Mouse (Mus musculus): ENCODE data around the gene Nt5c2. TPM values are rescaled to one million over a fixed set of nuclear protein-coding genes. Genes with fewer than 3 reads are reported as not detected.

The Nt5c2 gene
- polyA plus RNA-seq, 2 experiments, result 32.9 to 67.1 TPM

DNA sequence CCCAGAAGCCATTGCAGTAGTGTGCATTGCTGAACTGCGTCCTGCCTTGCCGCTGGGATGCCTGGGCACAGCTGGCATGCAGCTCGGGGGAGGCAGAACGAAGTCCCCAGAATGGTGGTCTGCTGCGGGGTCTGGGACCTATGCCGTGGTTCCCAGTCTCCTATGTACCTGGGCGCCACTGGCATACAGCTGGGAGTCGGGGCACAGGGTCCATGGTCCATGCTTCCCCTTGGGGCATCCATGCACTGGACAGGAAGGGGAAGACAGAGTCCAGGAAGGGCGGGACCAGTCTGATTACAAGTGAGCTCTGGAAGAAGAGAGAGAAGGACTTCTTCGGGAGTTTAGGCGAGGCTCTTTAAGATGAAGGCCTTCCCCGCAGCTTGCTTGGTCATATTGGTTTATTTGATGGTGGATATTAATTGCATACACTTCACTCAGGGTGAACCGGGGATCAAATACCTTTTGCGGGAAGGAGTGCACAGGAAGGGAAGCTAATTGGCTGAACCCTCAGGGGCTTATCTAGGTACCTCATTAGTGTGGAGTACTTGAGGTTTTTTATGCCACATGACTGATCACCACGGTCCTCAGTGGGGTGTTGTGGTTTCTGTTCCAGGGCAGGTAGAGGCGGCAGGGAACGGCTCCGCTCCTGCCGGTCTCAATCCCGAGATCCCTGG, 25.3 kb downstream of the Nt5c2 start:
- Histone ChIP-seq H3K36me3 (ENCODE audit: control insufficient read depth, insufficient read depth, low read length) (no peaks in the 10 kb centered on the region), H3K4me1 (ENCODE audit: control insufficient read depth, insufficient read depth, low read length) (no peaks in the 10 kb centered on the region), H3K27ac (replicated peaks; ENCODE audit: low read depth, low read length) (no peak overlapping the region), H3K4me3 (replicated peaks; ENCODE audit: low read length) (no peak overlapping the region), H3K9ac (ENCODE audit: low read depth, low read length, severe bottlenecking) (no peak overlapping the region), H3K4me2 (replicated peaks; ENCODE audit: low read depth, low read length, severe bottlenecking) (no peak overlapping the region), H3K9me3 (ENCODE audit: control insufficient read depth, low read length) (no peaks in the 10 kb centered on the region), H3K27me3 (ENCODE audit: control insufficient read depth, insufficient read depth, low read length) (no peaks in the 10 kb centered on the region)
- ATAC-seq (ENCODE audit: low FRiP score, low read depth), result no peak
- DNase-seq (ENCODE audit: low spot score), result no peak
- no peak for TF ChIP-seq POLR2A (IDR thresholded peaks at IDR 0.05; ENCODE audit: borderline replicate concordance, extremely low read depth, insufficient read depth, insufficient read length)
- WGBS, result 59% methylated on average over 20 of the region's 20 CpGs

DNA sequence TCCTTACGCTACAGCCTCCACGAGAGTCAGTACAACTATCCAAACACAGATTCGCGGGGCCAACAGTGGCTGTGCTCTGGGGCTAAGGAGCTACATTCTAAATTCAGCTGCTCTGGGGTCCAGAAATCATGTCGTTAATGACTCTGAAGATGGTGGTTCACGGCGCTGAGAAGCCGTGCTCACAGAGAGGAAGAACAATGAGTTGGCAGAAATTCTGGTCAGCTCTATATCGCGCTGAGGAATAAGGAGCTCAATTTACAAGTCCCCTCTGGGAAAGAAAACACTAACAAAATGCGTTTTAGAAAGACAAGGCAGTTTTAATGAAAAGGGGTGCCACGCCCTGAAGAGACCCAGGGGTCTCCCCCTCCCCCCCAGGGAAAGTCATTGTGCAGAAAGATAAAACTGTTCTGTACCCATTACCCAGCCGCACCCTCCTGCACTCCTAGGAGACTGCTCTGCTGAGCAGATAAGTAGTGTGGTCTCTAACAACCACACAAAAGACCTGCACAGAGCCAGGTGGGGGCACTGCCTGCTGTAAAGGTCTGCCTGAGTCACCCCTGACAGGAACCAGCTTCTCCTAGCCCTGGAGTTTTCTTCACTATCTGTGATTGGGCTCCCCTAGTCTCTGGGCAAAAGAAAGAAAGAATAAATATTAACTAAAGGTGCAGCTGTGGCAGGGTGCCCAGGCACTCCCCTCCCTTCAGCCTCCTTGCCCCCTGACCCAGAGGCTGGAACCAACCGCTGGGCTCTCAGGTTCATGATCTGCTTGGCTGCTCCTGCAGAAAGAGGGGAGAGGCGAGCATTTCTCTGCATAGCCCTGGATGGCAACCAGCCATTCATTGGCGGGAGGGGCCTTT, 26.5 kb downstream of the Nt5c2 start:
- Histone ChIP-seq H3K4me3 (replicated peaks; ENCODE audit: low read length) (no peak overlapping the region), H3K4me2 (replicated peaks; ENCODE audit: low read depth, low read length, severe bottlenecking) (no peak overlapping the region), H3K27me3 (ENCODE audit: control insufficient read depth, insufficient read depth, low read length) (no peaks in the 10 kb centered on the region), H3K36me3 (ENCODE audit: control insufficient read depth, insufficient read depth, low read length) (no peaks in the 10 kb centered on the region), H3K9me3 (ENCODE audit: control insufficient read depth, low read length) (no peaks in the 10 kb centered on the region), H3K27ac (replicated peaks; ENCODE audit: low read depth, low read length) (no peak overlapping the region), H3K9ac (ENCODE audit: low read depth, low read length, severe bottlenecking) (no peak overlapping the region), H3K4me1 (ENCODE audit: control insufficient read depth, insufficient read depth, low read length) (peaks cover 3% of the 10 kb centered on the region; the same call in 1 of the 2 replicates)
- WGBS, result 59% methylated on average over 16 of the region's 16 CpGs
- no peak for TF ChIP-seq POLR2A (IDR thresholded peaks at IDR 0.05; ENCODE audit: borderline replicate concordance, extremely low read depth, insufficient read depth, insufficient read length)
- ATAC-seq (ENCODE audit: low FRiP score, low read depth) (no peak), DNase-seq (ENCODE audit: low spot score) (no peak)

DNA sequence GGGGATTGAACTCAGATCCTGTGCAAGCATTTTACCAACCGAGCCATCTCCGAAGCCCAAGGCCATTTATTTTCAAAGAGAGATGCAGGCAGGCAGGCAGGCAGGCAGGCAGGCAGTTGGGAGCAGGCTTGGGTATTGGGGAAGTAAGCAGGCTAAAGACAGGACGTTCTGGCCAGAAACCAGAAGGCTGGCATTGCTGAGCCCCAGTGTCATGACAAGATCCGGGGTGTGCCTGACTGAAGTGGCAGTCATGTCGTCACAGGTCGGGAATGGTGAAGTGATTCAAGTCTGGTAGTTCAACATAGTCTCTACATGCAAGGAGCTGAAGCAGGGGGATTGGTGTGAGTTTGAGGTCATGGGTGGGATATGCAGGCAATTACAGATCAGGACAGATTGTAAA, 27.3 kb downstream of the Nt5c2 start:
- ATAC-seq (ENCODE audit: low FRiP score, low read depth) (no peak), DNase-seq (ENCODE audit: low spot score) (no peak)
- no peak overlapping the region for H3K4me3 ChIP-seq (replicated peaks; ENCODE audit: low read length)
- no peaks in the 10 kb centered on the region for H3K27me3 ChIP-seq (ENCODE audit: control insufficient read depth, insufficient read depth, low read length)
- no peaks in the 10 kb centered on the region for H3K36me3 ChIP-seq (ENCODE audit: control insufficient read depth, insufficient read depth, low read length)
- H3K9me3 ChIP-seq (ENCODE audit: control insufficient read depth, low read length), result no peaks in the 10 kb centered on the region
- peaks cover 5% of the 10 kb centered on the region; the same call in 1 of the 2 replicates for H3K4me1 ChIP-seq (ENCODE audit: control insufficient read depth, insufficient read depth, low read length)
- no peak overlapping the region for H3K9ac ChIP-seq (ENCODE audit: low read depth, low read length, severe bottlenecking)
- no peak for TF ChIP-seq POLR2A (IDR thresholded peaks at IDR 0.05; ENCODE audit: borderline replicate concordance, extremely low read depth, insufficient read depth, insufficient read length)
- H3K27ac ChIP-seq (replicated peaks; ENCODE audit: low read depth, low read length), result no peak overlapping the region
- WGBS, result 73% methylated on average over 6 of the region's 6 CpGs
- H3K4me2 ChIP-seq (replicated peaks; ENCODE audit: low read depth, low read length, severe bottlenecking), result no peak overlapping the region

DNA sequence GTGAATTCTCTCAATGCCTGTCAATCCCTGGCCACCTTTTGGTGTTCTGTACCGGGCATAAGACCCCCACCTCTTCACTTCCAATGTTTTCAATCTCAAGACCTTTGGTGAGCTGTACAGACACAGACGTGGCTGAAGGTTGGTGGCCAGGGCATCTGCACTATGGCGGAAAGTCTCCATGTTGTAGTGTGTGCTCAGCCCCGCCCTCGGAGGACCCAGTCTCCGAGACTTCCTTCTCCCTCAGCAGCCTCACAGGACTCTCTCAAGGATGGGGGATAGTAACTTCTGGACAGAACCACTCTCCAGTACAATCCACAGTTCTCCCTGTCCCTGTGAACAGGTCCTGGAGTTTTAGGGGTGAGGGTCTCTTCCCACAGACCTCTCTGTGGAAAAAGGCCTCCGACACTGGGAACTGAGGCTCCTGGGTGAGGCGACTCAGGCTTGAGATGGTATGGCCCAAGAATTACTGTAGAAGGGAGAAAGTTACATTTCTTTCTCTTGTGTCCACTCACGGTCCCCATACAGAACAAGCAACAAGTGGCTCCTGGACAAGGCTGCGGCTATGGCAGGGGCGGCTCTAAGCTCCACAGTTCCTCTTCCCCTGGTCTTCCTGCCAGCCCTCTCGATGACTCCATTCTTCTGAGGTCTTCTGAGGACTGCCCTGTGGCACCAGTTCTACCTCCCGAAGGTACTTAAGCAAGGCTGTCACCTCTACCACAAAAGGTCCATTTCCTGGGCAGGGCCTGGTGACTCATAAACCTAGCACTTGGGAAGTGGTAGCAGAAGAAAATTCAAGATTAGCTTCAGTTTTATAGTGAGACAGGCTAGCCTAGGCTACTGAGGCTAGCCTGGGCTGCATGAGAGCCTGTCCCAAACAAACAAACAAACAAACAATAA, 30.0 kb downstream of the Nt5c2 start:
- Histone ChIP-seq H3K4me1 (ENCODE audit: control insufficient read depth, insufficient read depth, low read length) (peaks cover 5% of the 10 kb centered on the region; the same call in 1 of the 2 replicates), H3K27ac (replicated peaks; ENCODE audit: low read depth, low read length) (no peak overlapping the region), H3K27me3 (ENCODE audit: control insufficient read depth, insufficient read depth, low read length) (no peaks in the 10 kb centered on the region), H3K4me3 (replicated peaks; ENCODE audit: low read length) (no peak overlapping the region), H3K4me2 (replicated peaks; ENCODE audit: low read depth, low read length, severe bottlenecking) (no peak overlapping the region), H3K9ac (ENCODE audit: low read depth, low read length, severe bottlenecking) (no peak overlapping the region), H3K36me3 (ENCODE audit: control insufficient read depth, insufficient read depth, low read length) (no peaks in the 10 kb centered on the region), H3K9me3 (ENCODE audit: control insufficient read depth, low read length) (no peaks in the 10 kb centered on the region)
- no peak for ATAC-seq (ENCODE audit: low FRiP score, low read depth)
- no peak for TF ChIP-seq POLR2A (IDR thresholded peaks at IDR 0.05; ENCODE audit: borderline replicate concordance, extremely low read depth, insufficient read depth, insufficient read length)
- WGBS, result 82% methylated on average over 13 of the region's 13 CpGs
- no peak for DNase-seq (ENCODE audit: low spot score)

DNA sequence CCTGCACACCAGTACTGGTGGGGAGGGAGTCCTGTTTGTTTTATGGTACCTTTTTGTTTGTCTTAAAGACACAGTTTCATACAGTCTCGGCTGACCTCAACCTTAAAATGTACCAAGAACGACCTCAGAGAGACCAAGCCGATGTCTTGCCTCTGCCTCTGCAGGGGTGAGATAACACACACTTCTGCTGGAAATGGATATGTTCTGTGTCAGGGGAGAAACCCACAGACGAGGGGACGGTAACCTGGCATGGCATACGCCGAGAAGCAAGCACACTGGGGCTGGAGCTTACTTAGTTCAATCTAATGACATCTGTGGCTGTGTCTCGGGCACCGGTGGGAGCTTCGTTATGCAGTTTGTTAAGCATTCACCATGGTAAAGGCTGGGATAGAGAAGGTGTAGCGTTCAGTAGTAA, 31.0 kb downstream of the Nt5c2 start:
- H3K27me3 ChIP-seq (ENCODE audit: control insufficient read depth, insufficient read depth, low read length), result no peaks in the 10 kb centered on the region
- peaks cover 5% of the 10 kb centered on the region; the same call in 1 of the 2 replicates for H3K4me1 ChIP-seq (ENCODE audit: control insufficient read depth, insufficient read depth, low read length)
- no peak overlapping the region for H3K4me2 ChIP-seq (replicated peaks; ENCODE audit: low read depth, low read length, severe bottlenecking)
- 42% methylated on average over 11 of the region's 11 CpGs for WGBS
- no peak overlapping the region for H3K27ac ChIP-seq (replicated peaks; ENCODE audit: low read depth, low read length)
- H3K9me3 ChIP-seq (ENCODE audit: control insufficient read depth, low read length), result no peaks in the 10 kb centered on the region
- ATAC-seq (ENCODE audit: low FRiP score, low read depth) (no peak), DNase-seq (ENCODE audit: low spot score) (no peak)
- no peak overlapping the region for H3K4me3 ChIP-seq (replicated peaks; ENCODE audit: low read length)
- H3K9ac ChIP-seq (ENCODE audit: low read depth, low read length, severe bottlenecking), result no peak overlapping the region
- no peak for TF ChIP-seq POLR2A (IDR thresholded peaks at IDR 0.05; ENCODE audit: borderline replicate concordance, extremely low read depth, insufficient read depth, insufficient read length)
- H3K36me3 ChIP-seq (ENCODE audit: control insufficient read depth, insufficient read depth, low read length), result no peaks in the 10 kb centered on the region

Data from limb, embryonic 14.5 days (tissue).